In genomic region chr9:122137960-122138359, GRCm38 (mm10) we compare ENCODE assay signal across 16 mouse cellular contexts.
"Had no signal": no experiment of that assay in that cellular context is flagged by ENCODE, and none has a peak within 500 bp of the region (broad histone marks: within the 10 kb centered on the region; RNA-seq: fewer than 3 reads in every experiment).

No protein-coding gene starts in this region.

- H3K4me3 ChIP-seq: left cerebral cortex, adult 2 months; limb, embryonic 10.5 days; lung, embryonic 15.5 days; megakaryocyte, embryonic 14.5 days; midbrain, embryonic 15.5 days; neural tube, embryonic 12.5 days; stomach, embryonic 15.5 days had no signal

- H3K27me3 ChIP-seq: lung, embryonic 15.5 days; megakaryocyte, embryonic 14.5 days; midbrain, embryonic 15.5 days; neural tube, embryonic 12.5 days; stomach, embryonic 15.5 days had no signal

- ATAC-seq: midbrain, embryonic 15.5 days had no signal

- H3K27ac ChIP-seq: left cerebral cortex, adult 2 months; limb, embryonic 10.5 days; liver, embryonic 14.5 days; lung, embryonic 15.5 days; macrophage; midbrain, embryonic 15.5 days; neural tube, embryonic 12.5 days; stomach, embryonic 15.5 days had no signal

- H3K9ac ChIP-seq: liver, embryonic 14.5 days; lung, embryonic 15.5 days; midbrain, embryonic 15.5 days; neural tube, embryonic 12.5 days; stomach, embryonic 15.5 days had no signal

- DNase-seq: kidney, adult 18-20 months; kidney, postnatal 25 days; lung, postnatal 14 days; right cerebral cortex, postnatal 4 days; spleen, adult 18-20 months; thymus, postnatal 4 days had no signal

- H3K9me3 ChIP-seq: limb, embryonic 10.5 days; lung, embryonic 15.5 days; megakaryocyte, embryonic 14.5 days; midbrain, embryonic 15.5 days; neural tube, embryonic 12.5 days; stomach, embryonic 15.5 days had no signal

- H3K4me2 ChIP-seq: lung, embryonic 15.5 days; midbrain, embryonic 11.5 days; midbrain, embryonic 15.5 days; neural tube, embryonic 12.5 days; stomach, embryonic 15.5 days had no signal

- H3K4me1 ChIP-seq: neural tube, embryonic 12.5 days had no signal
